Mouse (Mus musculus) spleen, adult 2 months (tissue): Measurements from ENCODE around the gene Foxd3. TPM values are rescaled to one million over a fixed set of nuclear protein-coding genes. Genes with fewer than 3 reads are reported as not detected.

Source experiments
- DNase-seq, 2 experiments: peaks; one replicate each; pipeline versions ENCODE4 v3.0.0 to v3.0.0-alpha.2; 2012 to 2021; ENCODE audit warnings: low spot score in 2 of 2, low read depth in 1 of 2
- H3K27ac ChIP-seq: fragments of 200-500 bp; 2 replicates; pipeline ENCODE4 v1.5.1; 2012; ENCODE audit warnings: low read length, inconsistent platforms; ENCODE audit not compliant: insufficient read depth
- H3K27me3 ChIP-seq: fragments of 200-500 bp; 2 replicates; pipeline ENCODE4 v1.6.1; 2012; ENCODE audit warnings: mild to moderate bottlenecking, moderate library complexity, low read length, inconsistent platforms; ENCODE audit not compliant: control insufficient read depth, insufficient read depth
- H3K36me3 ChIP-seq: fragments of 200-500 bp; 2 replicates; pipeline ENCODE4 v1.6.1; 2012; ENCODE audit warnings: mild to moderate bottlenecking, low read length, inconsistent platforms; ENCODE audit not compliant: control insufficient read depth, insufficient read depth
- H3K4me1 ChIP-seq: fragments of 200-500 bp; 2 replicates; pipeline ENCODE4 v1.6.1; 2011; ENCODE audit warnings: inconsistent platforms; ENCODE audit not compliant: control insufficient read depth, insufficient read depth, insufficient read length
- H3K4me3 ChIP-seq: fragments of 200-500 bp; 2 replicates; pipeline ENCODE4 v1.5.1; 2011; ENCODE audit warnings: mild to moderate bottlenecking, inconsistent platforms; ENCODE audit not compliant: insufficient read depth, insufficient read length; ENCODE audit errors: extremely low read depth
- CTCF ChIP-seq: fragments of 200-500 bp; IDR thresholded peaks from 2 replicates; pipeline ENCODE4 v1.5.1; 2011; ENCODE audit warnings: mild to moderate bottlenecking, inconsistent platforms; ENCODE audit not compliant: insufficient read depth, insufficient read length, insufficient replicate concordance; ENCODE audit errors: extremely low read depth
- POLR2A ChIP-seq: fragments of 200-500 bp; IDR thresholded peaks from 2 replicates; pipeline ENCODE4 v1.6.1; 2011; ENCODE audit warnings: low read depth, low read length, inconsistent platforms
- whole genome bisulfite sequencing: fragments of 180-500 bp; shearing (Covaris S2); methylation state at CpG from one replicate; pipeline ENCODE4 v1.1.7; 2018; 5-methylcytosine and 5-hydroxymethylcytosine counted together
- polyA plus RNA-seq: library from polyadenylated mRNA; depleted of rRNA; stranded (reverse); fragments of >200 nt; gene quantifications from 2 replicates; pipeline ENCODE4 v1.2.3, GENCODE M21; 2012; rRNA removed

Gene Foxd3
- 0.25 and 0.33 TPM in 2 replicates for polyA plus RNA-seq

GRCm38 (mm10) chr4:99655937-99656604 lies at the start of gene Foxd3:
Gene Foxd3 (plus strand): TSS chr4:99656299.
- H3K27me3 ChIP-seq = peaks cover 52% of the 10 kb centered on the region
- H3K36me3 ChIP-seq = no peaks in the 10 kb centered on the region
- peak within 1 kb of the TSS; percentile 23; the same call in 1 of the 2 replicates for H3K4me3 ChIP-seq
- TF ChIP-seq CTCF = no peak
- TF ChIP-seq POLR2A = no peak
- peaks cover 9% of the 10 kb centered on the region; the same call in 1 of the 2 replicates for H3K4me1 ChIP-seq
- H3K27ac ChIP-seq = no peak within 1 kb of the TSS
- DNase-seq = no peak
- 6% methylated on average over 62 of the region's 62 CpGs for WGBS

GRCm38 (mm10) chr4:99612156-99612555 lies 43.9 kb upstream of the Foxd3 start:
- WGBS = 90% methylated on average over 10 of the region's 10 CpGs
- H3K4me3 ChIP-seq = no peak overlapping the region
- TF ChIP-seq POLR2A = no peak
- no peaks in the 10 kb centered on the region for H3K4me1 ChIP-seq
- no peak for DNase-seq
- no peaks in the 10 kb centered on the region for H3K27me3 ChIP-seq
- no peaks in the 10 kb centered on the region for H3K36me3 ChIP-seq
- no peak overlapping the region for H3K27ac ChIP-seq

- H3K27ac ChIP-seq = no peak overlapping the region
- no peak overlapping the region for H3K4me3 ChIP-seq
- H3K36me3 ChIP-seq = no peaks in the 10 kb centered on the region
- no peaks in the 10 kb centered on the region for H3K4me1 ChIP-seq
- no peaks in the 10 kb centered on the region for H3K27me3 ChIP-seq
- no peak for DNase-seq
- 55% methylated on average over 12 of the region's 12 CpGs for WGBS
- TF ChIP-seq POLR2A (no peak), CTCF (no peak)
Observed at GRCm38 (mm10) chr4:99612609-99613350, 43.3 kb upstream of the Foxd3 start.

GRCm38 (mm10) chr4:99626047-99626844 lies 29.9 kb upstream of the Foxd3 start:
- no peak for DNase-seq
- H3K36me3 ChIP-seq = no peaks in the 10 kb centered on the region
- WGBS = 23% methylated on average over 22 of the region's 24 CpGs
- H3K27ac ChIP-seq = no peak overlapping the region
- no peak for TF ChIP-seq CTCF
- no peak for TF ChIP-seq POLR2A
- H3K27me3 ChIP-seq = no peaks in the 10 kb centered on the region
- H3K4me1 ChIP-seq = no peaks in the 10 kb centered on the region
- no peak overlapping the region for H3K4me3 ChIP-seq

- Histone ChIP-seq H3K4me1 (no peaks in the 10 kb centered on the region), H3K36me3 (no peaks in the 10 kb centered on the region), H3K27ac (no peak overlapping the region), H3K4me3 (no peak overlapping the region), H3K27me3 (no peaks in the 10 kb centered on the region)
- WGBS = 79% methylated on average over 13 of the region's 13 CpGs
- DNase-seq = no peak
- no peak for TF ChIP-seq CTCF
- no peak for TF ChIP-seq POLR2A
Observed at GRCm38 (mm10) chr4:99627057-99627456, 29.0 kb upstream of the Foxd3 start.

- no peak for TF ChIP-seq POLR2A
- TF ChIP-seq CTCF = no peak
- 87% methylated on average over 4 of the region's 4 CpGs for WGBS
- Histone ChIP-seq H3K4me3 (no peak overlapping the region), H3K36me3 (no peaks in the 10 kb centered on the region), H3K27ac (no peak overlapping the region), H3K4me1 (no peaks in the 10 kb centered on the region), H3K27me3 (no peaks in the 10 kb centered on the region)
- no peak for DNase-seq
Observed at GRCm38 (mm10) chr4:99636038-99636437, 20.1 kb upstream of the Foxd3 start.
